Mouse (Mus musculus) adrenal gland, adult 18-20 months (tissue): ENCODE data around the gene Lamp1. TPM values are rescaled to one million over a fixed set of nuclear protein-coding genes. Genes with fewer than 3 reads are reported as not detected.
A peak's percentile ranks its signal among the peaks of the same experiment; 100 is the strongest.

Experiments
- DNase-seq, 2 experiments: peaks; one replicate each; pipeline ENCODE4 v3.0.0; 2021 to 2022; ENCODE audit warnings: low spot score in 2 of 2
- total RNA-seq, 2 experiments: library from RNA; stranded (reverse); gene quantifications; 1 replicate in 1 of 2; 2 replicates in 1 of 2; pipeline ENCODE4 v1.2.3; 2021

Gene Lamp1
- total RNA-seq, 2 experiments from 2014 or later = 456 to 471 TPM

- DNase-seq = no peak
Observed at GRCm38 (mm10) chr8:13199385-13200061, 40.6 kb downstream of the Lamp1 start.

DNA sequence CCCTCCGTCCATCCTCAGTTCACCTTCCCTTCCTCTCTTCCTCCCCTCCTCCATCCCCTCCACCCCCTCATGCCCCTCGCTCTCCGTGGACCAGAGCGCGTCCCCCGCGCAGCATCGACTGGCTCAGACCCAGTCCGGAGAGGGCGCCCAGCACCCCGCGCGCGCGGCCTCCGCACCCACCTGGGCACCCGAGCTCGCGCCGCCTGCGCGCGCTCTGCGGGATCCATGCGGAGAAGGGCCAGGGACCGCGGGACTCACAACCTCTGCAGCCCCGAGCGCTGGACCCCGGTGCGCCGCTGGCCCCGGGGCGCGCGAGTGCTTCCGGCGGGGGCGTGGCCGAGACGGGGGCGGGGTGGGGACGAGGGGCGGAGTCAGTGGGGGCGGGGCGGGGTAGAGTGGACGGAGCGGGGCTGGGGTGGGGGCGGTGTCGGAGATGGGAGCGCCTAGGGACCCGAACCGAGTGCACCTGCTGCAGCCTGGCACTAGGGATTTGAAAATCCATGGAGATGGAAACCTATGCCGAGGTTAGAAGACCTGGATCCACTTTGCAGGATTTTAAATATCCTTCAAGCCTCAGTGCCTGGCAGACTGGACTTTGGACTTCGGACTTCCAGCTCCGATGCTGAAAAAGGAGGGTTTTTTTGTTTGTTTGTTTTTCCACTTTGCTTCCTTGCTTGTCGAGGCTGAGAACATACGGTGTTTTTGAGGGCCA lies 41.5 kb downstream of the Lamp1 start, which contains the start of gene Grtp1:
Grtp1 (minus strand) TSS at position 320 of the 712 bp plus-strand sequence.
- DNase-seq = peak; percentile 69

DNA sequence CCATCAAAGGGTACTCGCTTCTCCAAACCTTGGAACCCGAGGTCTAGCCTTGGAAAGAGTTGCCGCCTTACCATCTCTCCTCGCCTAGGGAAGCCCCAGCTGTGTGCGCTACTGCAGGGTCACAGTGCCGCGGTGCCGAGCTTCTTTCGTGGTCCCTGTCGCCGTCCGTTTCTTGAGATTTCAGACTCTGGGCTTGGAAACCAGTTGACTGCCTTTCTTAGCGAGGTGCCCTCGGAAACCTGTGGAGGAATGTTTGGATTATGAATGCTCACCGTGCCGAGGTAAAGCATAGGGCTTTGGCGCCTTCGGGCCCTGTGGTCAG lies 42.0 kb downstream of the Lamp1 start:
- no peak for DNase-seq

DNA sequence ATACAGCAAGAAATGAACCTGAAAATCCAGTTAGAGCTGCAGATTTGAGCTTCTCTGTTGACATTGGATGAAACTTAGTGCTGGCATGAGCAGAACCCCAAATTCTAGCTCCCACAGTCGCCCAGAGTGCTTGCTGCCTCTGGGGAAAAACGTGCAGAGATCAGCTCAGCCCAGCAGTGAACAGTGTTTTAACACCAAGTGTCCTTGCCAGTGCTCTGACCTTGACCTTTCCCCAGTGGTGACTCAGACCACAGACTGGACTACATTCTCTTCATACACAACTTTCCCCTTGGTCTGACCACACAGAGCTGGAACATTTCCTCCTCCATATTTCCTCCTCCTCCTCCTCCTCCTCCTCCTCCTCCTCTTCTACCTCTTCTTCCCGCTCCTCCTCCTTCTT lies 43.1 kb downstream of the Lamp1 start:
- DNase-seq = peak in 1 of 2 experiments; percentile 63

DNA sequence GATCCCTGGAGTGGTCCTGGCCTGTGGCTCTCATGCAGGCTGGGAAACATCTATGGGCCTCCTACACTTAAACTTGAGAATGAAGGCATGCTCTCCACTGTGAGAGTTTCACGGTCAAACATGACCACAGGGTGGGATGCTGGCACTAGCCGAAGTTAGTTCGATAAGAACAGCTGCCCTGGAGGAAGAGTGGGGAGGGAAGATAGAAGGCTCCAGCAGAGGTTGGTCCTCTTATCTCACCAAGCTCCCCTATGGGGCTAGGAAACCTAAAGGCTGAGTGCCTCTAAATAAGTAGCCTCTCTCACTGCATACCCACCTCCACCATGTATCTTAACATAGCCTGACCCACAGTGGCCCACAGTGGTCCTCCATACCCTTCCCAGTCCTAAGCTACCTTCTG lies 43.8 kb downstream of the Lamp1 start:
- no peak for DNase-seq

DNA sequence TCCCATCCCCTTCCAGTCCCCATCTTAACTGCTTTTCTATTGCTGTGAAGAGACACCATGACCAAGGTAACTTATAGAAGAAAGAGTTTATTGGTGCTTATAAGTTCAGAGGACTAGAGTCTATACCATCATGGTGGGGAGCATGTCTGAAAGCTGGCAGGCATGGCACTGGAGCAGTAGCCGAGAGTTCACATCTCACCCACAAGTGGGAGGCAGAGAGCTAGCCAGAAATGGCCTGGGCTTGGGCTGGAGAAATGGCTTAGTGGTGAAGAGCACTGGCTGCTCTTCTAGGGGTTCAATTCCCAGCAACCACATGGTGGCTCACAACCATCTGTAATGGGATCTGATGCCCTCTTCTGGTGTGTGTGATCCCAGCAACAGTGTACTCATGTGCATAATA lies 44.5 kb downstream of the Lamp1 start:
- DNase-seq = no peak

DNA sequence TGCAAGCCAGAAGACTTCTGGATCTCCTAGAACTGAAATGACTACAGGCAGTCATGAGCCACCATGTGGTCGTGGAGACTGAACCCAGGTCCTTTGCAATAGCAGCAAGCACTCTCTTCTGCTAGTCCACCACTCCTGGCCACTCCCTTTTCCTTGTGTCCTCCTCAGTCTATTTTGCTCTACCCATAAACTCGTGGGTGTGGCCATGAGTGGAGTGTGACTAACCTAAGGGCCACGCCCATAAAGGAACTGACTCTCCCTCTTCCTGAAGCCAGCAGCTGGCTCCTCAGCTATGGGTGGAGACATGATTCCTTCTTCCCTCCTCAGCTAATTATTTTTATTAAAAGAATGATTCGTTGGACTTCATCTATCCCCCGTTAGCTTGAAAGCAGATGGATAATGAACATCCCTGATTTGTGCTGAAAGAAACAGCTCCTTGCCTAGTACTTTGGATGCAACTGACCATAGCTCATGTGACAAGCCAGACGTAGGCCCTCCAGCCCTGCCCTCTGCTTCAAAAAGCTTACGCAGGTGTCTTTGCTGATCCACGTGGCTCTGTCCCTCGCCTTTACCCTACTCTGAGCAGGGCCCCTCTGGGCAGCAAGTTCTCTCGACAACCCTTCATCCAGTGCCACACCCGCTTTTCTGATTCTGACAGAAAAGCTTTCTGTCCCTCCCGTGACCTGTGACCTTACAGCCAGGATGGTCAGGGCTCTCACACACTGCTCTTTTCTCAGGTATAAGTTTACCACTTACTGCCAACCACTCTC lies 45.6 kb downstream of the Lamp1 start:
- no peak for DNase-seq

DNA sequence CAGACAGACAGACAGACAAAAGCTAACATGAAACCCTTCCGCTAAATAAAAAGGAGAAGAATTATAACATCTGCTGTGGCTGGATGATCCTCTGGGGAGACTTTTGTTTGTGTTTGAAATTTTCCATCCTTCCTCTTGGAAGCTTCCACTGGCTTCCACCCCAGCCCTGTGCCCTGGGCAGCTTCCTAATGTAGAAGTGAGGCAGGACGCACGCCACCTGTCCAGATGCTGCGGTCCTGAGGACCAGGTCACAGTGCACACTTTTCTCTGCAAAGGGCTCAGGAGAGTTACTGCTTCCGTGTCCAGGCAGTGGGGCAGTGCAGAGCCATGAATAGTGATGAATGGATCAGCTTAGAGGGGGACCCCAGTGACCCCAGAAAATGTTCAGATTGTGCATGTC lies 46.4 kb downstream of the Lamp1 start:
- no peak for DNase-seq

GRCm38 (mm10) chr8:13206290-13206689 lies 47.3 kb downstream of the Lamp1 start:
- DNase-seq = no peak

DNA sequence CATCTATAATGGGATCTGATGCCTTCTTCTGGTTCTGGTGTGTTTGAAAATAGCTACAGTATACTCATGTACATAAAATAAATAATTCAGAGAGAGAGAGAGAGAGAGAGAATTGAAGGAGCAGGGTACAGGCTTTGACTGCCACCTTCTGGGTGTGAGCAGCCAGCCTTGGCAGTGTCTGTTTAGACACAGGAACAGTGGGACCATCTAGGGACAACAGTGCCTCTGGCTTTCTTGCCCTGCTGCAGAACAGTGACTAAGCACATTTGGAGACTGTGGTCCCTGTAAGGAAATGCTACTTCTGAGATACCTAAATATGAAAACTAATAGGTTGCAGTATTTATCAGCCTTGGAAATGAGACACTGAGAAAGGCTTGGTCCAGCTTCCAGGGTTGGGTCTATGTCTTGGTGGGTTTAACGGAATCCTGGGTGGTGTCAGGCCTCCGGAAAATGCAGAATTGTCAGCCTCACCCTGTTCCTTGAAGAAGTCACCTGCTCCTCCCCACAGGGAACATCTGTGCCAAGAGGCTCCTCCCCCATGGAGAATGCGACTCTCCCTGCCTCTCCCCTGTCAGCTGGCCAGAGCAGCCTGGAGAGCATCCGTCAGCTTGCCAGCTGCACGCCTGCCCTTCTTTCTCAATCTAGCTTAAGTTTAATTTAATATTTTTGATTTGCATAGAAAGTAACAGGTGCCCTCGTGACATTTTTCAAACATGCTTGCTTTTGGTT lies 49.8 kb downstream of the Lamp1 start:
- DNase-seq = no peak

DNA sequence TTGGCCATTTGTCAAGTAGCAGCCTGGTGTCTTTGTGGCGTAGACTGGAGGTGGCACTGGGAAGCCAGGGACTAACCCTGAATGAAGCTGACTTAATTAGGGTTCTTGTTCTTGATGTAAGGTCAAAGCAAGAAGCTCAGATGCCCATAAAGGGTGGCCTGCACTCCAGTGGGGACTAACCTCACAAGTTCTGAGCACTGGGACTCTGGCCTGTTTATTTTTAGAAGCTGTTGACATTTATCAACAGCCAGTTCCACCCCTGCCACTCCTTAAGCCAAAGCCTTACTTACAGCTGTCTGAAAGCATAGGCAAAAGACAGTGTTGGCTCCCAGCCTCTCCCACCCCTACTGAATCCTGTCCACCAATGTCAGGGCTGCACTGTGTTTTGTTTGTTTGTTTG lies 50.8 kb downstream of the Lamp1 start:
- no peak for DNase-seq

GRCm38 (mm10) chr8:13213479-13214268 lies 54.7 kb downstream of the Lamp1 start:
- DNase-seq = peak; percentile 87 to 88

DNA sequence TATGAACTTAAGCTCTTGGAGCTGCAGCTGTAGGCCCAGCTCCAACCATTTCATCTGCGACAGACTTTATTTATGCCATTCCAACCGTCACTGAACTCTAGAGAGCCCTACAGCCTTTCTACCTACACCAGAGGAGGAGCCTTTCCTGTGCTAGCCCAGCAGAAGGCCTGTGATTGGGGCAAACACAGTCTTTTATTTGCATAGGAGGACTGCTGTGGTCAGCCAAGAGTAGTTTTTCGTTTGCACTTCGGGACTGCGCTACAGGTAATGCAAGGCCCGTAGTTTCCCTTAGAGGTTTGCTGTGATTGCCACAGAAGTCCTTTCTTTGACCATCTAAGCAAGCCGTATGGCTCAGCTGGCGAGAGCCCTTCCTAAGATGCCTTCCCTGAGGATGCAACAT lies 57.4 kb downstream of the Lamp1 start:
- DNase-seq = no peak

- DNase-seq = no peak
Observed at GRCm38 (mm10) chr8:13217093-13217492, 58.1 kb downstream of the Lamp1 start.

DNA sequence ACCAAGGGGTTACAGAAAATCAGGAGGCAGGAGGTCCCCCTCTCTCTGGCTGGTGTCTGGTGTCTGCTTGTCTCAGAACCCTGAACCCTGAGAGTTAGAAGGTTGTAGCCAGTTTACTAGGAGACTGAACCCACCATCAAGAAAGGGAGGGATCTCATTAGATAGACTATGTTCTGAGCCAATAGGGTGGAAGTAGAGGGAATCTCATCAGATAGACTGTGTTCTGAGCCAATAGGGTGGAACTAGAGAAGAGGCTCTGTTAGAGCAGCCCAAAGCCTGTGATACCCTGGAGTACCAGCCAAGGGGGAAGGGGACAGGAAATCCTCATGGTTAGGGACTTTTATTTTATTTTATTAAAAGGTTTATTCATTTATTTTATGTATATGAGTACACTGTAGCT lies 59.0 kb downstream of the Lamp1 start:
- no peak for DNase-seq

GRCm38 (mm10) chr8:13218441-13218840 lies 59.5 kb downstream of the Lamp1 start:
- no peak for DNase-seq

- DNase-seq = no peak
Observed at GRCm38 (mm10) chr8:13224426-13224825, 65.5 kb downstream of the Lamp1 start.
